Mouse (Mus musculus): ENCODE data around the gene Ankrd13d.
A peak's percentile ranks its signal among the peaks of the same experiment; 100 is the strongest.

The Ankrd13d gene

DNA sequence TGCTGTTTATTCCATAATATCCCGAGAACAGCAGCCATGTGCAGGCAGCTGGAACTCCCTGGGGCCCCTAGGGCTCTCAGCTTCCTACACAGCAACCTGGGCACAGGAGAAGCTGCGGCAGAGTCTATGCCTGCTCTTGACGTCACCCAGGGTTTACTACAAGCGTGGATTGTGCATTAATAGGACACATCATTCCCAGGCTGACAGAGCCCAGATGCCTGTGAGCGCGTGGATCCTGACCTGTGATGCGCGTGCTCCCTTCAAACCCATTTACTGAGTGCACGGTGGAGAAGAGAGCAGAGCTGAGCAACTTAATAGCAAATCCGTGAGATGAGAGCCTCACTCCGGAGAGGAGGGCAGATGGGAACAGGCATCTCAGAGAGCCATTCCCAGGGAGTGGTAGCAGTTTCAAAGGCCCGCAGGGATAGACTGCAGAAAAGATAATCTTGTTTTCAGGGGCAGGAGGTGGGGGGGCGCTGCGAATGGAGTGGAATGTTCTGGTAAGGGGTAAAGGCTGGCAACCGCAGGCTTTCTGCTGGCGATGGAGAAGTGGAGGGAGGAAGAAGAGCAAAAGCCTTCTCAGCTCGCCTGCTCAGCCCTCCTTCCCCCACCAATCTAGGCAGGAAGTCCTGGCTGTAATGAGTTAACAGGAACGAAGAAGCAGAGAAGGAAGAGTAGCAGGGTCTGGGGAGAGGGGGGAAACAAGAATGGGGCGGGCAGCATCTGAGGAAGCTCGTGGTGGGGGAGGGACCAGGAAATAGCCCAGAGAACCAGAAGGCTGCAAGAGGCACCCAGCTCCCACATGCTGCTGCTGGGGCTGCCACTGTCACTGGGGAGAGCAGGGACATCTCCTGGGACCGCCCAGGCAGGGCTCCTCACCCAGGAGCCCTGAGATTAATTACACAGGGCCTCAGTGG is 19.1 kb upstream of the Ankrd13d start:
- DNase-seq (ENCODE audit: low spot score in 2 of 2), result peak in 1 of 2 experiments; percentile 78

DNA sequence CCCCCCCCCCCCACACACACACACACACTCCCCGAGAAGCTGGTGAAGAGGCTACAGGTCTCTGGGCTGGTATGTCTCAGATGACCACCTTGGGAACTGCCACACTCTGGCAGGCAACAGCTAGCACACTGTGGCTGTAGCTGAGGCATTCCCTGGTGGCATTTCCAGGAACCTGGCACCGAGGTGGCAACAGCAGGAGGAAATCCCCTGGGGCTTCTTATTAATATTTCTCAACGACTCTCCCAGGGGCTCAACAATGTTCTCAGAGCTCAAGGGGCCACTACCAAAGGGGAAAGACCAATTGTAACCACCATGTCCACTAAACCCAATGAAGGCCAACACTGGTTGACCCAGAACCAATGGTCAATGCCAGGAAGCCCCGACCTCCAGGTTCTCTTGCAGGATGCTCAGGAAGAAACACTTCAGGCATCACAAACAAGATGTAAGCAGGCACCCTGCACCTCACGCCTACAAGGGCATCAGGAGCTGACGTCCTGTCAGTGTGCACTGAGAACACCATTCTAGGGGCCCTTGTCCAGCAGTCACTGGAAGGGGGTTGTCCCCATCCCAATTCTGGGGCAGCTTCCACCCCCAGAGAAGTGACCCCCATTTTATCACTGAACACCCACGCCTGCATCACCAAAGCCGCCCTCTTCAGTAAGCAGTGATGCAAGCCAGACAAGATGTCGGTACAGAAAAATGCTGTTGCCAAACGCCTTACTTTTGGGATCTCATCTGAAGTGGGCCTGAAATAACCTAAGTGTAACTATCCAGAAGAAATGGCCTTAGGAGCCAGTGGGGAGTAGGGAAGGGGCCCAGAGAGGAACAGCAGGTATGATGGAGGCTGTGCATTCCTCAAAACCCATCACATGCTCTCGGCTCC is 18.2 kb upstream of the Ankrd13d start:
- peak in 1 of 2 experiments; percentile 22 for DNase-seq (ENCODE audit: low spot score in 2 of 2)

DNA sequence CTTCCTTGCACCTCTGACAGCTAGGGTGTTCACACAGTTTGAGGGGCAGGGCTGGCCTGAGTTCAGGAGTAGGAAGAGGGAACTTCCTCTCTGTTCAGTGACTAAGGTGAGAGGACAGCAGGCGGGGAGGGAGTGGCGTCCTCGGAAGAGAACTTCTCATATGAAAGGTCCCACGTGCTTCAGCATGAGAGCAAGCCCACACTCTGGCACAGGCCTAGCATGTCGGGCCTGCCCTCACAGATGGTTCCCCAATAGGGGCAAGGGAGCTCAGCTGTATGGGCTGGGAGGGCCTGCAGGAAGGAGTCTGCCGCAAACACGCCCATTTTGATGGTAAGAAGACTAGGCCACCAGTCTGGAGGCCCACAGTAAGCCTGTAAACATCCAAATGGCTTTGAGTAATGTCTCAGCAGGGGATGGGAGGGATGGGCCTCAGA is 17.4 kb upstream of the Ankrd13d start:
- DNase-seq (ENCODE audit: low spot score in 2 of 2), result peak in 1 of 2 experiments; percentile 80

DNA sequence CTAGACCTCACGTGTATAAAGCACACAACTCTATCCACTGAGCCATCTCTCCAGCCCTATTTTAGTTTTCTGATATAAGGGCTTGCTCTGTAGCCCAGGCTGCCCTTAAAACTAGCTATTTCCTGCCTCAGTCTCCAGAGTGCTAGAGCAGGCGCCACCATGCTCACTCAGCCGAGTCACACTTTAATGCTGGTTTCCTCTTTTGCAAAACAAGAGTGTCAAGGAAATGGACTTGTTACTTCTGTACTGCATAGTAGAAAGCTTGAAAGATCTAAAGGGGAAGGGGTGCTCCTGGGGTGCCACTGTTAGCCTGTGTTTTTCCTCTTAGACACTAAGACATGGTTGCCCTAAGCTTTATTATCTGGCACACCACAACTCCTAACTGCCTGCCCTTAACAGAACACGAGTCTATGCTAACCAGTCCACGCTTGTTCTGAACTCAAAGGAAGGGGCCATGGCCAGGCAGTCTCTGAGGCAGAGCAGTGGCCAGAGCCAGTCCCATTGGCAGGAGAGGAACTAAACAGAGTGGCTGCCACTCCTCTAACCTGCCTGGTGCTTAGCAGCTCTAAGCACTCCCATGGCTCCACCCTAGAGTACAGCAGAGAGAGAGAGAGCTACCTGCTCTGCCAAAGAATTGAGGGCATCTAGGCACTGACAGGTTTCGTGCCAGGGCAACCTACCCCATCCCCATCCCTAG is 16.8 kb upstream of the Ankrd13d start:
- DNase-seq (ENCODE audit: low spot score in 2 of 2), result peak in 1 of 2 experiments; percentile 61

DNA sequence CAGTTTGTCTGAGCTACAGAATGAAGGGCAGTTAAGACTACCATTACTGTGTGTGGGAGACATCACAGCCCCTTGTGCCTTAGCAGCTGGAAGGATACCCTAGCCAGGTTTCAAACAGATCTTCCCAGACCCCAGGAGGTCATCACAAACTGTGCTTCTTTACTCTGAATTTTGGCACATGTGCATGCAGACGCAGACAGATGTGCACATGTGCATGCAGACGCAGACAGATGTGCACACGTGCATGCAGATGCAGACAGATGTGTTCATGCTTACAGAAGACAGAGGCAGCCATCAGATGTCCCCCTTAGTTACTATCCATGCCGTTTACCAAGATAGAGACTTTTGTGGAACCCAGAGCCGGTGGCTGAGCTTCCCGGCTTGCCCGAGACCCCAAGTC is 16.2 kb upstream of the Ankrd13d start:
- DNase-seq (ENCODE audit: low spot score in 2 of 2), result no peak

DNA sequence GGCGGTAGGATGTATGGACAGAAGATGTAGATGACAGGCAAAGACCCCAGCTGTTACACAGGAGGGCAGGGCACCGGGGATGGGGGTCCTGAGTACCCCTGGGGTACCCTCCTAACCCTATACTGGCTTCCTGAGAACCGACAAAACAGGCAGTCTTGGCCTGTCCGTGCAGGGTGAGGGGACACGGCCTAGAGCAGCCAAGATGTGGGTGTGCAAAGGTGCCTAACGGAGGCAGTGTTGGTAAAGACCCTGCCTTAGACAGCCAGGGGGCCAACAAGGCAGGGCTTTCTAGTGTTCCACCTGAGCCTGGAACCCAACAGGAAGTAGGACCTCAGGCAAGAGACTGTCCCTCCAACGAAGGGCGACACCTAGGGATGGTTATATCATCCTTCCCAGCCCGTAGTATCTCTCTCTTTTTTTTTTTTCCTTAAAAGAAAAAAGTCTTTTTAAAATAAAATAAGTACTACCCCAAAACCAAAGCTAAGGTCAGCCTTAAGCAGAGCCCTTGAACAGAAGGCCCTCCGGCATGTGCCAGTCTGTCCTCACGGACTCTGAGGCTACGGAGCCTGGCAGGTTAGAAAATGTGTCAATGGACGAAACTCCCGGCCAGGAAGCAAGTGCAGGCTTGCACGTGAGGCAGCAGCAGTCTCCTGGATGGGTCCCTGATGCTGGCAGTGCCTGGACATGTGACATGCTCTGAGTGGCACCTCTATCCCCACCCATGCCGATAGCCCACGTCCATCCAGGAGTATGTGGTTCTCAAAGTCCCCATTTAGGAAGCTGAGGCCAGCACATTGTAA is 15.6 kb upstream of the Ankrd13d start:
- DNase-seq (ENCODE audit: low spot score in 2 of 2), result peak in 1 of 2 experiments; percentile 23

DNA sequence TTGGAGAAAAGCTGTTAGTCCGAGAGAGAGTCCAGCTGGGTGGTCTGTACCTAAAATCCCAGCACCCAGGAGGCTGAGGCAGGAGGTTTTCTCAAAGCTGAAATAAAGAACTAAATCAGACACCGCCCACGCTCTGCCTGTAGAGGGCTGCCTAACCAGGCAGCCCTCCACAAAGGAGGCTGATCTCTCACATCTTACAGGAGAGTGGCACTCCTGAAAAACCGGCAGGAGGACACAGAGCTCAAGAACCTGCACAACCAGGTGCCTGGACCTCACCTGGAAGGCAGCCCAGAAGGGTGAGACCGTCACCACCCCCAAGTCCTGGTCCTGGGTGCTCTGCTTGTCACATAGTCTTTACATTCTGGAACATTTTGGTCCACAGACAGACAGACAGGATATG is 14.9 kb upstream of the Ankrd13d start:
- DNase-seq (ENCODE audit: low spot score in 2 of 2), result peak in 1 of 2 experiments; percentile 46

DNA sequence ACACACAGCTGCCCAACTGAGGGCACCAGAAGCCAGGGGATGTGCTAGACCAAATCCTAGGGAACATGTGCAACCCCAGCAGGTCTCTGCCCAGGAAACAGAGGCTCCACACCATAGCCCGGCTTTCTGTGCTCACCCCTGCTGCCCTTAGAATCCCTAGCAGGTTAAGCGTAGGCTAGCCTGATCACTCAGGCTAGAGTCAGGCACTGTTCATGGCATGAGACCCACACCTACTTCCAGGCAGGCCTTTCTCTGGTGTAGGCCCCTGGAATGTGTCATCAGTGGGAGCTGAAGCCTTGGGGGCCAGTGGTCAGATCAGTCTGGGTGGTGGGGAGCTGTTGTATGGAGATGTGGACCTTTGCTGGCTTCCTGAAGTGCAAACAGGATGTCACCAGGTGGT is 13.7 kb upstream of the Ankrd13d start:
- no peak for DNase-seq (ENCODE audit: low spot score in 2 of 2)

DNA sequence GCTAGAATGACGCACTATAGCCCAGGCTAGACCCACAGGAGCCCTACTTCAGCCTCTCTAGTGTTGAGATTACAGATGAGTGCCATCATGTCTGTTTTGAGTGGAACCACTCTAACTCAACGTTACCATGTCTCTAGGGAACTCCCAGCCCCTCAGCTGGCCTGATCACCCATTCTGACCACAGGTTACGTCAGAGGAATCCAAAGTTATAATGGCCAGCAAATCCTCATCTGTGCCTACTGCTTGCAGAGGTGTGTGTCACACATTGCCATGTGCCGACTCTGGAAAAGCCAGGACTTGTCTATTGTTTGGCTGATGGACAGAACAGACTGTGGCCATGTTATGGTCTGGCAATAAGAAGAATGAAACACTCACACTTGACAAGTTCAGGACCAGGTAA is 12.5 kb upstream of the Ankrd13d start:
- peak in 1 of 2 experiments; percentile 16 for DNase-seq (ENCODE audit: low spot score in 2 of 2)

DNA sequence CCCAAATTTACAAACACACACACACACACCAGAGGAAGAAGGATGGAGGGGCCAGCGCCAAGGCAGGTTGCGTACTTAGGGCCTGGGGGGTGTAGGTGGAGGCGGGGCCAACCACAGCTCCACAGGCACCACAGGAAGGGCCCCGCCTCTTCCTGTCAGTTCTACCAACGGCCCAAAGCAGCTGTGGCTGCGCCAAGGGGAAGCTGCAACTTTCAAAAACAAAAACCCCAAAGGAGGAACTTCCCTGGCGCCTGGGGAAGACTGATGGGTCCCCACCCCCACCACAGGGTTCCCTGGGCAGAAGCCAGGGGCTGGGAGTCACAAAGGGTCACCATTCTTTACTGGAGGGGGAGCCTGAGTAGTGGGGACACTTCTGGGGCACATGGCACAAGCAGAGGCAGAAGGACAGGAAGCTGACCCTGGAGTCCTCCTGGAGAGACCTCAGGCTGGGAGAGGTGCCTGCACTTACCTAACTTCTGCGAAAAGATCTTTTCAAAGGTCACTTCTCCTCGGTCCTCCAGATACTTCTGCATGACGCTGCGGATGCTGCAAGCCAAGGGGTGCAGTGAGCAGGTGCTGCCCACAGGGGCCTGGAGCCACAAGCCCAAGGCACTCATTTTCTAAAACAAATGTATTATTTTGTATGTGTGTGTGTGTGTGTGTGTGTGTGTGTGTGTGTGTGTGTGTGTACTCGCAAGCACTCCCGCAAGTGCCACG is 11.6 kb upstream of the Ankrd13d start:
- peak in 1 of 2 experiments; percentile 83 for DNase-seq (ENCODE audit: low spot score in 2 of 2)

DNA sequence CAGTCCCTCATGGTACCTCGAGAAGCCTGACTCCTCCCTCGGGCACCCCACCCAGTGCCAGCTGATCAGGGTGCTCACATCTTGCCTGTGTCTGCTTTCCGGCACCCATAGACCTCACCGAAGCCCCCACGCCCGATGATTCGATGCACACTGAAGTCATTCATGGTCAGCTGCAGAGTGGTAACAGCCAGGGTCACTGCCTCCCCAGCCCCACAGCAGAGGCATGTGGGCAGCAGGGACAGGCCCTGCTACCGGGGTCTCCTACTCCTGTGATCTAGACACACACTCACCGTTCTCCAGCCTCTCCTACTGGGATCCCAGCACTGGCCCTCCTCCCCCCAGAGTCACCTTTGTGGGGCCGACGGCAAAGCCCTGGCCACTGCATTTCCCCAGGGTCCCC is 8.2 kb upstream of the Ankrd13d start:
- peak in 1 of 2 experiments; percentile 17 for DNase-seq (ENCODE audit: low spot score in 2 of 2)

DNA sequence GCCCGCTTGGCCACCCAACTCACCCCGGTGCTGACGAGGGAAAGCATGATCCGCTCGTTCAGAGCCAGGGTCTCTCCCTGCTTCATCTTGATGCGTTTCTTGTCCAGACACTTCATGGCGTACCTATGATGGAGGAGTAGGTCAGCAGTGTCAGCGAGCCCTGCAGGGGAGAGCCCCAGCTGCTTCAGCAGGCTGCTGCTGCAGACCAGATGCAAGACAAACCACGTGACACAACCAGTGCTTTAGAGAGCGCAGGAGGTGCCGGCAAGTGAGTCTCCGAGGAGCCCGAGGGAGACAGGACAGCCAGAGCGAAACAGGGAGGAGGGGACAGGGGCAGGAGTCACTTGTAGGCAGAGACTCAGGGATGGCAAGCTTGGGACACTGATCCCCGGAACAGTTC is 7.8 kb upstream of the Ankrd13d start:
- DNase-seq (ENCODE audit: low spot score in 2 of 2), result no peak

DNA sequence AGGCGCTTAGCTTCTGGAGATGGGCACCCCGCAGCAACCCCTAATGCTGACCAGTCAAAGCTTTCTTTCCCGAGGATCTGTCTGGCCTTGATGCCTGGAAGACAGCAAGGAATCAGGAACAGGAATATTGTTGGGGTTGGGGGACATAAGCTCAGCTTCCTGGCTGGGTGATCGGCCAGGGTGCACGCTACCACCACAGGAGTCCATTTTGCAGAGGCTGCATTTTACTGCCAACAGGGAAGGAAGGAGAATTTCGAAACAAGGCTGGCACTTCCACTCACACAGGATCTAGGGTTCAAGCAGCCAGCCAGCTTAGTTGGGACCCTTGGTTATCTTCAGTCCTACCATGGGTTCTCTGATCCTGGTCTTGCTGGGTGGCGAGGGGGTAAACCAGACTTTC is 716 bp upstream of the Ankrd13d start:
- DNase-seq (ENCODE audit: low spot score in 2 of 2), result no peak

DNA sequence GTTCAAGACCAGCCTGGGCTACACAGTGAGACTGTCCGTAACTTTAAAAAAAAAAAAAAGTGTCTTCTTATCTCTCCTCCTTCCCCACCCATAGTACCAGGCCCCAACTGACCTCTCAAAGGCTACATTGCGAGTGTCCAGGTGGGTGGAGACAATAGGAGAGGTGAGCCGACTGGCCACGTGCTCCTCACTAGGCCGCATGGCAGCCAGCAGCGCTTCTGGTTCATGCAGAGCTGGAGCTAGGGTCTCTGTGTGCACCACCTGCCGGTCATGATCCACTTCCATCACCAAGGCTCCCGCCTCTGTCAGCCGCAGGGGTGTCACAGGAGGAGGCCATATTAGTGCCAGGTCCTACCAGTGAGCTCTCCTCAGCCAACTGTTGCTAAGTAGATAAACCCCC is 2.5 kb downstream of the Ankrd13d start:
- no peak for DNase-seq (ENCODE audit: low spot score in 2 of 2)

DNA sequence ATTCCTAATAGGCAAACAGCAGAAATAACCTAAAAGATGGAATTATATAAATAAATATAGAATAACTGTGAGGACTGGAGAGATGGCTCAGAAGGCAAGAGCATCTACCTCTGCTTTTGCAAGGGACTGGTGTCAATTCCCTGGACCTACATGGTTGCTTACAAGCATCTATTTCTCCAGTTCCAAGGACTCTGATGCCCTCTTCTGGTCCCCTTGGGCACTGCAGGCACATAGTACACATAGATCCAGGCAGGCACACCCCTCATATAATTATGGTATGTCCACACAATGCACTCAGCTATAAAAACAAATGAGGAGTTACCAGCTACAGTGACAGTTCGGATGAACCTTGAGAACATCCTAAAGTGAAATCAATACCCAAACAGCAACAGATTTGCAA is 3.5 kb downstream of the Ankrd13d start:
- peak in 1 of 2 experiments; percentile 61 for DNase-seq (ENCODE audit: low spot score in 2 of 2)

DNA sequence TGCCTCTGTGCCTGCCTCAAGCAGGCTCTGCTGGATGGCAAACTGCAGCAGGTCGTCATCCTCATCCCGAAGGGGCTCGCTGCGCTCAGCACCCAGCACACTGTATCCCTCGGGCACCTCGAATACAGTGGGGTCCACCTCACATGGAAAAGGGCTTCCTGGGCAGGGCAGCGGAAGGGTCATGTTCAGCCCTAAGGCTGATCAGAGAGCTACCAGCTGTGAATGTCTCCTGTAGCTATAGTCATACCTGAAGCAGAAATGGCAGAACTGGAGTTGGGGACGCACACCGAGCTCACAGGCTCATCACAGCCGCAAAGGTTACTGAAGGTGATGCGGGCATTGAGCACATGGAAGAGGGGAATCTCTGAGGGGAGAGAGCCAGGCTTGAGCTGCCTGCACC is 12.0 kb downstream of the Ankrd13d start:
- DNase-seq (ENCODE audit: low spot score in 2 of 2), result no peak

DNA sequence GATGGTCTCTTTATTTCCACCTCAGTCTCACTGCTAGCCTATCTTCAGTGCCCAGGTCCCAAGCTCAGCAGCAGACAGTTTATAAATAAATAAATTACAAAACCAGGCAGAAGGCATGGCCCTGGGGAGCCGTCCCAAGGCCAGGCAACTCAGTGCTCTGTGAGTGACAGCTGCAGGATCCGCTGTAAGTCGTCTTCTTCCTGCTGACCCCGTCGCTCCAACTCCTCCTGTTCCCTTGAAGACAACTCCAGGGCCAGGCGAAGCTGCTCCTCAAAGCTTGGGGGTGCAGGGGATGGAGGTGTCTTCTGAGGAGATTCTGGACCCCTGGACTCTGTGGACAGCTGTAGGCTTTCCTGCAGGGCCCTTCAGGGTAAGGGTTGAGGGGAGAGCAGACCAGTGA is 12.8 kb downstream of the Ankrd13d start:
- DNase-seq (ENCODE audit: low spot score in 2 of 2), result no peak

DNA sequence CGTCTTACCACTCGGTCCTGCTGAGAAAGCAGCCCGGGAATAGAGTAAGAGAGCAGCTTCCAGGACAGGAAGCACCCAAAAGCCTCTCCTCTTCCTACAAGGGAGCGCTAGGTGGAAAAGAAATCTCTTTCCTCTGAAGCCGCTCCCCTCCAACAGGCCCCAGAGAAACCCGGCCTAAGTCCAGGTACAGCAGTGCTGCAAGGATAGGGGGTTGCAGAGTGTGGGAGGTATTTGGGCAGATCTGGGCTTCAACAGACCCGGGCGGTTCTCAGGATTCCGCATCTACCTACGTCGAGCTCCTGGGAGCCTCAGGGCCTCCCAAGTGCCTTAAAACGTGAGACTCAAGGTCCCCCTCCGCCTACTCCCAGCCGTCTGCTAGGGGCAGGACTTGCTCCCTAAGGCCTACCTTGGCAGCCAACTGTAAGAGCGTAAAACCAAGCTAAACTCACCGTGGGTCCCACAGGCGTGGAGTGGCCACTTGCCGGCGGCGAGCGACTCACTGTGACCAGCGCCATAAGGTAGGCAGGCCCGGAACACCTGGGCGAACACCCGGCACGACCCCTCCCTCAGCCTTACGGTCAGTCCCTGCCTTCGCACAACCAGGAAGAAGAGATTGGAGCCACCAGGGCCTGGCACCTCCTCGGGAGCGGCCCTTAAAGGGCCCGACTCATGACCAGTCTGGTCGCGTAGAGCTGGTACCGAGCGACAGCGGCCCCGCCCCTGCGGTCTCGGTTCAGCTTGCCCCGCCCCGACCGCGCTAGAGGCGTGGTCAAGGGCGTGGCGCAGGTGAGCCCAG is 14.2 kb downstream of the Ankrd13d start, which contains the start of gene Ssh3:
TSS of gene Ssh3 (minus strand) at position 615 of the 796 bp plus-strand sequence.
- peak; percentile 51 to 74 for DNase-seq (ENCODE audit: low spot score in 2 of 2)

DNA sequence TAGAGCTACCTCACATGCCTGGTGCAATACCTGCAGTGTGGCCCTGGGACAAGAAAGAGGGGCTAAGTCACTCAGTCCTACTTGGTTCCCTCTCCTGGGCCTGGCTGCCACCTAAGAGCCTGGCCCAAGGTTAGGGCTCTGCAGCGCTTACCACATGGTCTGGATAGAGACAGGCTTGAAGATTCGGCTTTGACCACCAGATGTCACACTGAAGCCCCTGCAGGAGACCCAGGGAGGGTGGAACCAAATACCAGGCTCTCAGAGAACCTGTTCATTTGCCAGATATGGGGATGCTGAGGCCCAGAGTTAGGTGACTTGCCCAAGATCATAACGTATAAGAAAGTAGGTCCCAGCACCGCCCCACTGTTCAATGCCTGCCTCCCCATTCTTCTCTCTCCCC is 17.0 kb downstream of the Ankrd13d start:
- DNase-seq (ENCODE audit: low spot score in 2 of 2), result no peak

Data from spleen, postnatal 10 days (tissue).